Mouse (Mus musculus): ENCODE results near the gene Lrg1.

DNA sequence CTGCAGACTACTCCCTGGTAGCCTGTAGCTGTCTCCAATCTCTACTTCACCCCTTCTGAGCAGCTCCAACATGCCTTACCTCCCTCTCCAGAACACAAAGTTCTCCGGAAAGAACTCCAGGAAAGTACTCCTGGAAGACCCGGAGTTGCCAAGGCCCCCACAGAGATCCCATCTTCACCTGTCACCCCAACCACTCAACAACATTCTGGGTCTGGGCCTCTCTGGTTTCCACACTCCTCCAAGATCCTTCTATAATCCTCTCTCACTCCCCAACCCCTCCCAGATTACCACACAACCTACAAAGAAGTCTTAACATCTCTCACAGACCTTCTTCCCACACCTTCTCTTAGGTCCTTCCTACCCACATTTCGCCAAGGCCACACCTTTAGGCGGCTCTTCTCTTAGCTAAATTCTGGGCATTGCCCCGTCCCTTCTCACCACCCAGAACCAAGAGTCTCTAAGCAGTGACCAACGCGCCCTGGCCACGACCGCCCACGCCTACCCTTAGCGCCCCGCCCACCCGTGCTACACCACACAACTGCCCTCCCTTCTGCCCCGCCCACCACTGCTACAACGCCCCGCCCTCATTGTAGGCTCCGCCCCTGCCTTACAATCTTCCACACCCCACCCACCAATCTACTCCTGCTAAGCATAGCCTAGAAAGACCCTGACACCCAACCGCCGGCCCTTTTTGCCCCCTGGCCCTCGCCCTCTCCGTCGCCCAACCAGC is 47.5 kb downstream of the Lrg1 start:
- TF ChIP-seq CTCF (IDR thresholded peaks at IDR 0.05; ENCODE audit: low read depth, low read length): no peak
- no peak for TF ChIP-seq TAL1 (conservative IDR thresholded peaks at IDR 0.05; ENCODE audit: low read depth, low read length)
